Mouse (Mus musculus) ovary, adult 18-20 months (tissue): Measurements from ENCODE around the gene Gm30191.
"Not testable (repeated sequence)": the region's sequence is repeated elsewhere in the genome, so short reads cannot be mapped to it uniquely, and the experiment has no call there.

ENCODE experiments used
- DNase-seq: peaks from one replicate; pipeline ENCODE4 v3.0.0; 2022; ENCODE audit warnings: low spot score, mixed read lengths

Gene Gm30191

GRCm38 (mm10) chr4:134252131-134252910 lies 5.6 kb downstream of the Gm30191 start:
- no peak for DNase-seq

GRCm38 (mm10) chr4:134252911-134253721 lies 6.4 kb downstream of the Gm30191 start:
- no peak for DNase-seq

- DNase-seq = no peak
Measured at GRCm38 (mm10) chr4:134253722-134254324, 7.1 kb downstream of the Gm30191 start, which contains the start of gene Grrp1. TSS of gene Grrp1 (minus strand) at chr4:134254106.

DNA sequence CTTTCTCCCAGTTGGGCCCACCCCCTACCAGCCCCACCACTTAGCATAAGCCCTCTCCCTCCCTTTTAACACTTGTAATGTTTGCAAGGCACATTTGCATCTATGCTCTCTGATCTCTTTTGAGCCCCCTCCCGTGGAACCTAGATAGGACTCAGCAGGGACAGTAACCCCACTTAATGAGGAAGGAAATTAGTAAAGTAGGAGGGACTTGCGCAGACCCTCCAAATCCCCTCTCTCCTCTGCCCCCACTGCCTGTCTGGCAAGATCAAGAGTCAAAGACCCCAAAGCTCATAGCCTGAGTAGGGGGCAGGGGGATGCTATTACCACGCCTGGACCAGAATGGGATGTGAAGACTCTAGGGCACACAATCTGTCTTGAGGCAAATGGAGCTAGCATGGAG lies 8.1 kb downstream of the Gm30191 start:
- DNase-seq = no peak

- DNase-seq = no peak
Measured at GRCm38 (mm10) chr4:134255854-134256253, 9.1 kb downstream of the Gm30191 start.

DNA sequence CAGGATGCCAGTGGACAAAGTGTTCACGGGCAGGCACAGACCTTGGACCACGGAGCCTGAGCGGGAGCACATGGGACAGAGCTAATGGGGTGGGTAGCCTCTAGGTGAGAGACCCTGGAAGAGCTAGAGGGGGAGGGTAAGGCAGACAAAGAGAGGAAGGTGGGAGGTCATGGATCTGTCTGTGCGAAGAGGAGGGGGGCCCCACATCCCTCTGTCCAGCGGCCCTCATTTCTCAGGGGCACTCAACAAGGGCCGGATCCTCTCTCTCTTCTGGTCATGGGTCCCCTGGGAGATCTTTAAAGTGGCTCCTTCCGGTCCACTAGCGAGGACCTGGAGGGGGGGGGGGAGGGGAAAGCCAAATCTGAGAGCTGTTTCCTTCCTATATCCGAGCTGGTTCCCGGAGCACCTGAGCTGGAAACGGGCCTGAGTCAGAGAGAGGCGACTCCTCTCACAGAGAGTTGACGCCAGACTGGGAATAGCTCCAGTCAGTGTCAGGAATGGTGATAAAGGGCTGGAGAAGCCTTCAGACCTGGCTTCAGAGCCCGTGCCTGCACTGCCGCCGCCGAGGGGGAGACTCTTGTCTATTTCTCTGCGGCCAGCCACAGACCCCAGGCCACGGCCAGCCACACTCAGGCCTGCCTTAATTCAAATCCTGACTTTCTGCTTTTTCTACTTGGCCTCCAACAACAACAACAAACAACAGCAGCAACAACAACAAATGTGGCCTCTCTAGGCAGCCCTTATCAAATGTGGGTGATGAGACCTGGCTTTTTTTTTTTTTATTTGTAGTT lies 9.9 kb downstream of the Gm30191 start:
- no peak for DNase-seq

- DNase-seq = no peak
Measured at GRCm38 (mm10) chr4:134257198-134258009, 10.7 kb downstream of the Gm30191 start.

GRCm38 (mm10) chr4:134258354-134258753 lies 11.6 kb downstream of the Gm30191 start:
- DNase-seq = no peak

- no peak for DNase-seq
Measured at GRCm38 (mm10) chr4:134263191-134263590, 16.5 kb downstream of the Gm30191 start.

DNA sequence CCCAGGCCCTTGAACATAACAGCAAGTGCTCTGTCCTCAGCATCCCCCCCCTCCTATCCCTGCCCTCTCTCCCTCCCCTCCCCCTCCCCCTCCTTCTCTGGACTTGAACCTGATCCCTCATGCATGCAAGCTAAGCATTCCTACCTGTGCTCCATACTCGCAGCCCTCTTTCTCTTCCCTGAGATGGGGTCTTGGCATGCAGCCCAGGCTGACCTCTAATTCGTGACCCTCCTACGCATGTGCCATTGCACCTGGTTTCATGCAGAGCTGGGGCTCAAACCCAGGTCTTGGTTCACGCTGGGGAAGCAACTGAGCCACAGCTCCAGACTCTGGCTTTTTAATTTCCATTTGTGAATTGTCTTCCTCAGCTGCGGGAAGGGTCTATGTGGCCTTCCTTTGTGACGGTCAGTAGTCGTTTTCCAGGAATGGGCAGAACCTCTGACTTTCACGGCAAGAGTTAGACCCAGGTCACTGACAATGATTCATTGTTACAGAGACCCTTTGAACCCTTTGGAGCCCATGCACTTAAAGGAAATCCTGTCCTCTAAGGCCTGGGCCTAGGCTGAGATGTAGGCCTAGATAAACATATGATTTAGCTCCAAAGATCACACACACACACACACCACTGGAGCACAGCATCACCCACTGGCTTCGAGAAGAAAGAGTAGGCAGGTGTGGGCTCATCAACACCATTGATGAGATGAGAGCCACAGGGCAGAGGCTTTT lies 19.3 kb downstream of the Gm30191 start:
- DNase-seq = no peak

DNA sequence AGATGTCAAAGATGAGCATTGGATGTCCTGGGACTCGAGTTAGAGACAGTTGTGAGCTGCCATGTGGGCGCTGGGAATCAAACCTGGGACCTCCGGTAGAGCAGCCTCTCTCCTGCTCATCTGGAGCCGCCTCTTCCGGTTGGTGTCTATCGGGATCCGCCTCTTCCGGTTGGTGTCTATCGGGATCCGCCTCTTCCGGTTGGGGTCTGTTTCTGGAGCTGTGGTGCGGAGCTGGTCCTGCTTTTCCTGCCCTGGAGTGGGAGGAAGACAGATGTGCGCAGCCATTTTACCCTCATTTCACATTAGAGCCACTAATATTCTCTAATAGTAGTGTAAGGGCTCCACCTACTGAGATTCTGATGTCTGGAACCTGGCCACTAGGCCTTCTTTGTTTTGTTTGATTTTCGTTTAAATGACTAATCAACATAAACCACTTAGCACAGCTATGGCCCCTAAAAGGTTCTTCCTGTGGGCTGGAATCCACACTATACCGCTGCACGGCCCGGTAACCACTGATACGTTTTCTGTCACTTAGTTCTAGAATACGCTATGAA lies 21.4 kb downstream of the Gm30191 start:
- DNase-seq = no peak

DNA sequence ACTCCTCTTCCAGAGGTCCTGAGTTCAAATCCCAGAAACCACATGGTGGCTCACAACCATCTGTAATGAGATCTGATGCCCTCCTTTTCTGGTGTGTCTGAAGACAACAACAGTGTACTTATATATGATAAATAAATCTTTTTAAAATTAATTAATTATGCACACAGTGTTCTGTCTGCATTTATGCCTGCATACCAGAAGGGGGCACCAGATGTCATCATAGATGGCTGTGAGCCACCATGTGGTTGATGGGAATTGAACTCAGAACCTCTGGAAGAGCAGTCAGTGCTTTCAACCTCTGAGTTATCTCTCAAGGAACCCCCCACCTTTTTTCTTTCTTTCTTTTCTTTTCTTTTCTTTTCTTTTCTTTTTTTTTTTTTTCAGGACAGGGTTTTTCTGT lies 22.9 kb downstream of the Gm30191 start:
- not testable (repeated sequence) for DNase-seq

DNA sequence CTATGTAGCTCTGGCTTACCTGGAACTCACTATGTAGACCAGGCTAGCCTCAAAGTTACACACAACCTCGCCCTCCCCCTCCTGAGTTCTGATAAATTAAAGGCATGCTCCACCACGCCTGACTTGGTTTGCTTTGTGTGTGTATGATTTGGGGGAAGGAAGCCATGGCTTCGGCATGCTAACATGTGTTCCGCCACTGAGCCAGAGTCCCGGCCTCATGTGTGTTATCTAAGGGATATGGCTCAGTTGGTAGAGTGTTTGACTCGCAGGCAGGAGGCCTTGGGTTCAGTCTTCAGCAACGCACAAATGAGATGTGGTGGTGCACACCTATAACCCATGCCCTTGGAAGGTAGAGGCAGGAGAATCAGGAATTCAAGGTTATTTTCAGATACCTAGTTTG lies 25.2 kb downstream of the Gm30191 start:
- no peak for DNase-seq

DNA sequence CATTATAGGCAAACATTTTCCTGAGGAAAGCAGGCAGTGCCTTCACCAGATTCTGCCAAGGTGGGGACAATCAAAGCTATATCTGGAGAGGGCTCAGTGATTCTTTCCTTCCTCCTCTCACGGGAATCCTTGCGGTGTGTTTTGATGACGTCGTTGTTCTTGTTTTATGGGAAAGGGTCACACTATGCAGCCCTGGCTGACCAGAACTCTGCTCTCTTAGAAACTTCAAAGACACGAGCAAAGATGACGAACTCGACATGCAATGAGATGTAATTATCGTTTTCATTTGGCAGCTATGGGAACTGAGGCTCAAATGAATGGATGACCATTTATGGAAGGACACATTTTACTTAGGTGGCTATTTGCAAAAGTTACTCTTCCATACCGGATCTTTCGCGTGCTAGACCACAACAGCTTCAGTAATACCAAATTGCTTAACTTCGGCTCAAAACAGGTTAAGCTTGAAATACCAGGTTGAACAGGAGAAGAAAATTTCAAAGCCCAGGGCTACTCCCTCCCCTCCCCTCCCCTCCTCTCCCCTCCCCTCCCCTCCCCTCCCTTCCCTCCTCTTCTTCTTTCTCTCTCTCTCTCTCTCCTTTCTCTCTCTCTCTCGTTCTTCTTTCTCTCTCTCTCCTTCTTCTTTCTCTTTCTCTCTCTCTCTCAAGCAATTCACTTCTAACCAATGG lies 26.1 kb downstream of the Gm30191 start:
- no peak for DNase-seq

DNA sequence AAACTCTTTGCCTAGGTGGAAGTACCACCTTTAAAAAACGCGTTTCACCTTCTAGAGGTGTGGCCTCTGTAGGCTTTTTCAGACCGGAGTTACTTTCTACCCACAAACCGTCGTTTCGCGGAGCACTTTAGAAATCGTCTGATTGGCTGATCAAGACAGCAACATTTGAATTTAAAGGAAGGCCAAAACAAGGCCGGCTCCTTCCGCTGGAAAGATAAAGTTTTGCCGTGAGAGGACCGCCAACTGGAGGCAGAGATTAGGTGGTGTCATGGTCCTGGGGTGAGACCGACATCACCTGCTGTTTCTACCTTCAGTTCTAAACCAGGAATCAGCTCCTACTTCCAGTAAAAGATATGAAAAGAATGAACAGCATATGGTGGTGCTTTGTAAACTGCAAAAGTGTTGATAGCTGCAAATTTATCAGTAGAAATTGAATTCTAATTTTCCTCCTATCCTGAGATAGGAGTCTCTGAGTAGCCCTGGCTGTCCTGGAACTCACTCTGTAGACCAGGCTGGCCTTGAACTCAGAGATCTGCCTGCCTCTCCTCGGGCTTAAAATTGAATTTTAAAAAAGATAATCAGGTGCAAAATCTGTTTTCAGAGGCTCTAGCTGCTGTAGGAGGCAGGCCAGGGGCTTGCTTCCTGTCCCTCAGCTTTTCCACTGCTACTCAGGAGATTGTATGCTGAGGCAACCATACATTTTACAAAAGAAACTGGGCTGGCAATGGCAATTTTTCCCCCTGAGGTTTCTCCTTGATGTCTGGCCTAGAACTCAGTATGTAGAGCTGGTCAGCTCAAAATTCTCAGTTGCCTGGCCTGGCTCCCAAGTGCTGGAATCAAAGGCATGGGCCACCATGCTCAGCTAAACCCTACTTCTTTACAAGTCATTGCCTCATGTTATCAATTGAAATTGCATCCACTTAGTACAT lies 26.9 kb downstream of the Gm30191 start:
- DNase-seq = no peak

DNA sequence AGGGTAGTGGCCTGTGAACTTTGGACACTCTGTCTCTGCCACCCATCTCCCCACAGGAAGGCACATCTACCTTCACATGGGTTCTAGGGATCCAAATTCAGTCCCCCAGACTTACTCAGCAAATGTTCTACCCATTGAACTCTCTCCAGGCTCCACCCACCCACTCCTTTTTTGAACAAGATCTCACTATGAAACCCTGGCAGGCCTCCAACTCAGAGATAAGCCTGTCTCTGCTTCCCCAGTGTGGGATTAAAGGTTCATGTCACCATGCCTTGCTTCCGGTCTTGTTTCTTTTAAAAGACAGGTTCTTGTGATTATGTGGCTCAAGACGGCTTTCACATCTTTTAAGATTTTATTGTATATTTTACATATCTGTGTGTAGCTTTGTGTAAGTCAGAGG lies 38.2 kb downstream of the Gm30191 start:
- DNase-seq = no peak

GRCm38 (mm10) chr4:134286226-134287167 lies 39.8 kb downstream of the Gm30191 start:
- DNase-seq = no peak
